Mouse (Mus musculus) embryonic facial prominence, embryonic 10.5 days (tissue): ENCODE results near the gene Gm2115. TPM values are rescaled to one million over a fixed set of nuclear protein-coding genes. Genes with fewer than 3 reads are reported as not detected.

Experiments used
- DNase-seq: peaks from one replicate; pipeline ENCODE4 v3.0.0-alpha.2; 2017; ENCODE audit warnings: low spot score
- H3K27ac ChIP-seq: fragments of 300-500 bp; sonication (generic); replicated peaks from 2 replicates; pipeline ENCODE4 v1.5.1; 2016; ENCODE audit warnings: mild to moderate bottlenecking
- H3K27me3 ChIP-seq: fragments of 300-500 bp; sonication (generic); replicated peaks from 2 replicates; pipeline ENCODE4 v1.6.1; 2016; ENCODE audit warnings: low read depth, mild to moderate bottlenecking; ENCODE audit not compliant: poor library complexity, severe bottlenecking
- H3K36me3 ChIP-seq: fragments of 300-500 bp; sonication (generic); replicated peaks from 2 replicates; pipeline ENCODE4 v1.6.1; 2016; ENCODE audit warnings: mild to moderate bottlenecking, moderate library complexity
- H3K4me1 ChIP-seq: fragments of 300-500 bp; sonication (generic); 2 replicates; pipeline ENCODE4 v1.6.1; 2016
- H3K4me3 ChIP-seq: fragments of 300-500 bp; sonication (generic); 2 replicates; pipeline ENCODE4 v1.5.1; 2016; ENCODE audit warnings: mild to moderate bottlenecking, moderate library complexity
- H3K9me3 ChIP-seq: fragments of 300-500 bp; sonication (generic); 2 replicates; pipeline ENCODE4 v1.6.1; 2016; ENCODE audit warnings: mild to moderate bottlenecking
- WGBS: fragments of 180-500 bp; shearing (Covaris S2); methylation state at CpG from one replicate; pipeline ENCODE4 v1.1.7; 2016; 5-methylcytosine and 5-hydroxymethylcytosine counted together
- polyA plus RNA-seq: library from polyadenylated mRNA; unstranded; fragments of >200 nt; fragmentation: Nextera tagmentation; extraction: Ambion mirVana; gene quantifications from 2 replicates; pipeline ENCODE4 v1.2.1, GENCODE M21; 2016

Gene Gm2115
- polyA plus RNA-seq, 1 experiment from 2014 or later, result 0.02 TPM

GRCm38 (mm10) chr7:84551472-84551871 lies 22.7 kb downstream of the Gm2115 start:
- Histone ChIP-seq H3K36me3 (no peaks in the 10 kb centered on the region), H3K4me3 (no peak overlapping the region), H3K27me3 (no peaks in the 10 kb centered on the region), H3K27ac (no peak overlapping the region), H3K4me1 (peaks cover 4% of the 10 kb centered on the region), H3K9me3 (no peaks in the 10 kb centered on the region)
- DNase-seq, result no peak
- WGBS, result 87% methylated on average over 2 of the region's 2 CpGs

GRCm38 (mm10) chr7:84555294-84555693 lies 26.5 kb downstream of the Gm2115 start:
- WGBS, result 79% methylated on average over 3 of the region's 3 CpGs
- H3K4me1 ChIP-seq, result peaks cover 4% of the 10 kb centered on the region
- no peaks in the 10 kb centered on the region for H3K27me3 ChIP-seq
- no peak for DNase-seq
- H3K27ac ChIP-seq, result no peak overlapping the region
- H3K4me3 ChIP-seq, result no peak overlapping the region
- no peaks in the 10 kb centered on the region for H3K9me3 ChIP-seq
- H3K36me3 ChIP-seq, result no peaks in the 10 kb centered on the region

GRCm38 (mm10) chr7:84557332-84557731 lies 28.6 kb downstream of the Gm2115 start:
- no peak for DNase-seq
- no peaks in the 10 kb centered on the region for H3K27me3 ChIP-seq
- H3K9me3 ChIP-seq, result no peaks in the 10 kb centered on the region
- H3K4me3 ChIP-seq, result no peak overlapping the region
- no peaks in the 10 kb centered on the region for H3K36me3 ChIP-seq
- peaks cover 4% of the 10 kb centered on the region for H3K4me1 ChIP-seq
- H3K27ac ChIP-seq, result no peak overlapping the region
- WGBS, result 66% methylated on average over 3 of the region's 3 CpGs

GRCm38 (mm10) chr7:84560500-84560899 lies 31.7 kb downstream of the Gm2115 start:
- DNase-seq, result no peak
- H3K9me3 ChIP-seq, result no peaks in the 10 kb centered on the region
- WGBS, result 98% methylated on average over 1 of the region's 1 CpGs
- no peaks in the 10 kb centered on the region for H3K27me3 ChIP-seq
- no peaks in the 10 kb centered on the region for H3K4me1 ChIP-seq
- no peak overlapping the region for H3K4me3 ChIP-seq
- no peak overlapping the region for H3K27ac ChIP-seq
- no peaks in the 10 kb centered on the region for H3K36me3 ChIP-seq

GRCm38 (mm10) chr7:84564236-84564635 lies 35.5 kb downstream of the Gm2115 start:
- H3K27ac ChIP-seq, result no peak overlapping the region

GRCm38 (mm10) chr7:84566200-84566599 lies 37.4 kb downstream of the Gm2115 start:
- H3K4me1 ChIP-seq, result no peaks in the 10 kb centered on the region
- no peak for DNase-seq
- H3K36me3 ChIP-seq, result no peaks in the 10 kb centered on the region
- H3K4me3 ChIP-seq, result no peak overlapping the region
- WGBS, result 74% methylated on average over 6 of the region's 6 CpGs
- H3K27ac ChIP-seq, result no peak overlapping the region
- H3K9me3 ChIP-seq, result no peaks in the 10 kb centered on the region
- H3K27me3 ChIP-seq, result no peaks in the 10 kb centered on the region

More at GRCm38 (mm10) chr7:84564236-84564635, 35.5 kb downstream of the Gm2115 start:
- no peaks in the 10 kb centered on the region for H3K27me3 ChIP-seq
- no peaks in the 10 kb centered on the region for H3K4me1 ChIP-seq
- DNase-seq, result no peak
- H3K4me3 ChIP-seq, result no peak overlapping the region
- H3K36me3 ChIP-seq, result no peaks in the 10 kb centered on the region
- no peaks in the 10 kb centered on the region for H3K9me3 ChIP-seq
- 84% methylated on average over 3 of the region's 3 CpGs for WGBS

GRCm38 (mm10) chr7:84577034-84577433 lies 48.3 kb downstream of the Gm2115 start:
- H3K36me3 ChIP-seq, result no peaks in the 10 kb centered on the region
- no peak for DNase-seq
- H3K4me3 ChIP-seq, result no peak overlapping the region
- WGBS, result 86% methylated on average over 2 of the region's 2 CpGs
- no peaks in the 10 kb centered on the region for H3K4me1 ChIP-seq
- H3K27ac ChIP-seq, result no peak overlapping the region
- no peaks in the 10 kb centered on the region for H3K27me3 ChIP-seq
- H3K9me3 ChIP-seq, result no peaks in the 10 kb centered on the region

GRCm38 (mm10) chr7:84578841-84579240 lies 50.1 kb downstream of the Gm2115 start:
- Histone ChIP-seq H3K4me1 (no peaks in the 10 kb centered on the region), H3K9me3 (no peaks in the 10 kb centered on the region), H3K4me3 (no peak overlapping the region), H3K27ac (no peak overlapping the region), H3K27me3 (no peaks in the 10 kb centered on the region), H3K36me3 (no peaks in the 10 kb centered on the region)
- 73% methylated on average over 1 of the region's 1 CpGs for WGBS
- no peak for DNase-seq

- 83% methylated on average over 1 of the region's 1 CpGs for WGBS
Observed at GRCm38 (mm10) chr7:84579769-84580168, 51.0 kb downstream of the Gm2115 start.

GRCm38 (mm10) chr7:84585086-84585485 lies 56.3 kb downstream of the Gm2115 start:
- Histone ChIP-seq H3K27me3 (no peaks in the 10 kb centered on the region), H3K4me1 (no peaks in the 10 kb centered on the region), H3K36me3 (no peaks in the 10 kb centered on the region), H3K27ac (no peak overlapping the region), H3K4me3 (no peak overlapping the region), H3K9me3 (no peaks in the 10 kb centered on the region)
- DNase-seq, result no peak
- WGBS, result 90% methylated on average over 4 of the region's 4 CpGs

More at GRCm38 (mm10) chr7:84579769-84580168, 51.0 kb downstream of the Gm2115 start:
- Histone ChIP-seq H3K9me3 (no peaks in the 10 kb centered on the region), H3K27ac (no peak overlapping the region), H3K4me3 (no peak overlapping the region), H3K27me3 (no peaks in the 10 kb centered on the region), H3K36me3 (no peaks in the 10 kb centered on the region), H3K4me1 (no peaks in the 10 kb centered on the region)
- no peak for DNase-seq

- Histone ChIP-seq H3K4me1 (no peaks in the 10 kb centered on the region), H3K36me3 (no peaks in the 10 kb centered on the region), H3K4me3 (no peak overlapping the region), H3K9me3 (no peaks in the 10 kb centered on the region), H3K27ac (no peak overlapping the region), H3K27me3 (no peaks in the 10 kb centered on the region)
- WGBS, result 76% methylated on average over 3 of the region's 3 CpGs
- no peak for DNase-seq
Observed at GRCm38 (mm10) chr7:84586360-84587100, 57.8 kb downstream of the Gm2115 start.

- Histone ChIP-seq H3K36me3 (no peaks in the 10 kb centered on the region), H3K27me3 (no peaks in the 10 kb centered on the region), H3K4me3 (no peak overlapping the region), H3K9me3 (no peaks in the 10 kb centered on the region), H3K27ac (no peak overlapping the region), H3K4me1 (no peaks in the 10 kb centered on the region)
- 87% methylated on average over 5 of the region's 5 CpGs for WGBS
- no peak for DNase-seq
Observed at GRCm38 (mm10) chr7:84587101-84587783, 58.5 kb downstream of the Gm2115 start.

- no peaks in the 10 kb centered on the region for H3K27me3 ChIP-seq
- H3K9me3 ChIP-seq, result no peaks in the 10 kb centered on the region
- no peak for DNase-seq
- no peak overlapping the region for H3K4me3 ChIP-seq
- WGBS, result 91% methylated on average over 2 of the region's 2 CpGs
- no peak overlapping the region for H3K27ac ChIP-seq
- no peaks in the 10 kb centered on the region for H3K36me3 ChIP-seq
- H3K4me1 ChIP-seq, result peaks cover 4% of the 10 kb centered on the region; the same call in 1 of the 2 replicates
Observed at GRCm38 (mm10) chr7:84590622-84591021, 61.9 kb downstream of the Gm2115 start.
